Mouse (Mus musculus): Measurements from ENCODE around the gene Otub1. TPM values are rescaled to one million over a fixed set of nuclear protein-coding genes. Genes with fewer than 3 reads are reported as not detected.
A peak's percentile ranks its signal among the peaks of the same experiment; 100 is the strongest.

Gene Otub1
- polyA plus RNA-seq, 1 experiment from 2014 or later: 240 TPM

- Histone ChIP-seq H3K36me3 (ENCODE audit: control insufficient read depth, insufficient read depth, low read length) (no peaks in the 10 kb centered on the region), H3K27me3 (ENCODE audit: control insufficient read depth, insufficient read depth, low read depth, low read length) (peaks cover 5% of the 10 kb centered on the region; the same call in 1 of the 2 replicates), H3K27ac (ENCODE audit: low read length) (no peak overlapping the region), H3K9ac (ENCODE audit: low read depth, low read length) (no peak overlapping the region; the same call in 1 of the 2 replicates), H3K4me3 (ENCODE audit: low read depth, low read length) (no peak overlapping the region), H3K4me1 (ENCODE audit: control insufficient read depth, insufficient read depth, low read length) (peaks cover 18% of the 10 kb centered on the region), H3K4me2 (ENCODE audit: low read length) (no peak overlapping the region), H3K9me3 (replicated peaks; ENCODE audit: control insufficient read depth, low read length, poor library complexity, severe bottlenecking) (no peaks in the 10 kb centered on the region)
- 51% methylated on average over 4 of the region's 4 CpGs for WGBS
- no peak for ATAC-seq
Observed at GRCm38 (mm10) chr19:7185059-7185458, 21.1 kb downstream of the Otub1 start.

- Histone ChIP-seq H3K4me3 (ENCODE audit: low read depth, low read length) (no peak overlapping the region), H3K4me2 (ENCODE audit: low read length) (no peak overlapping the region), H3K4me1 (ENCODE audit: control insufficient read depth, insufficient read depth, low read length) (peaks cover 18% of the 10 kb centered on the region), H3K36me3 (ENCODE audit: control insufficient read depth, insufficient read depth, low read length) (no peaks in the 10 kb centered on the region), H3K9ac (ENCODE audit: low read depth, low read length) (no peak overlapping the region), H3K27me3 (ENCODE audit: control insufficient read depth, insufficient read depth, low read depth, low read length) (peaks cover 2% of the 10 kb centered on the region; the same call in 1 of the 2 replicates), H3K9me3 (replicated peaks; ENCODE audit: control insufficient read depth, low read length, poor library complexity, severe bottlenecking) (no peaks in the 10 kb centered on the region), H3K27ac (ENCODE audit: low read length) (no peak overlapping the region)
- no peak for ATAC-seq
- 34% methylated on average over 11 of the region's 11 CpGs for WGBS
Observed at GRCm38 (mm10) chr19:7183419-7183818, 22.7 kb downstream of the Otub1 start.

- 7% methylated on average over 23 of the region's 23 CpGs for WGBS
- H3K4me1 ChIP-seq (ENCODE audit: control insufficient read depth, insufficient read depth, low read length): peaks cover 18% of the 10 kb centered on the region
- H3K9ac ChIP-seq (ENCODE audit: low read depth, low read length): no peak overlapping the region
Observed at GRCm38 (mm10) chr19:7182273-7182949, 23.7 kb downstream of the Otub1 start.

GRCm38 (mm10) chr19:7181496-7181895 is 24.6 kb downstream of the Otub1 start:
- ATAC-seq: no peak
- H3K9ac ChIP-seq (ENCODE audit: low read depth, low read length): no peak overlapping the region
- no peak overlapping the region for H3K4me2 ChIP-seq (ENCODE audit: low read length)
- no peaks in the 10 kb centered on the region for H3K9me3 ChIP-seq (replicated peaks; ENCODE audit: control insufficient read depth, low read length, poor library complexity, severe bottlenecking)
- H3K27me3 ChIP-seq (ENCODE audit: control insufficient read depth, insufficient read depth, low read depth, low read length): peaks cover 2% of the 10 kb centered on the region; the same call in 1 of the 2 replicates
- no peak overlapping the region for H3K27ac ChIP-seq (ENCODE audit: low read length)
- 57% methylated on average over 7 of the region's 7 CpGs for WGBS
- H3K4me1 ChIP-seq (ENCODE audit: control insufficient read depth, insufficient read depth, low read length): peaks cover 18% of the 10 kb centered on the region
- no peaks in the 10 kb centered on the region for H3K36me3 ChIP-seq (ENCODE audit: control insufficient read depth, insufficient read depth, low read length)
- no peak overlapping the region for H3K4me3 ChIP-seq (ENCODE audit: low read depth, low read length)

More at GRCm38 (mm10) chr19:7182273-7182949, 23.7 kb downstream of the Otub1 start:
- H3K27ac ChIP-seq (ENCODE audit: low read length): no peak overlapping the region
- no peak overlapping the region for H3K4me3 ChIP-seq (ENCODE audit: low read depth, low read length)
- peak overlapping the region; percentile 20; the same call in 1 of the 2 replicates for H3K4me2 ChIP-seq (ENCODE audit: low read length)
- peaks cover 2% of the 10 kb centered on the region; the same call in 1 of the 2 replicates for H3K27me3 ChIP-seq (ENCODE audit: control insufficient read depth, insufficient read depth, low read depth, low read length)
- peak; percentile 67 for ATAC-seq
- H3K36me3 ChIP-seq (ENCODE audit: control insufficient read depth, insufficient read depth, low read length): no peaks in the 10 kb centered on the region
- no peaks in the 10 kb centered on the region for H3K9me3 ChIP-seq (replicated peaks; ENCODE audit: control insufficient read depth, low read length, poor library complexity, severe bottlenecking)

GRCm38 (mm10) chr19:7180756-7181405 is 25.2 kb downstream of the Otub1 start:
- no peak overlapping the region for H3K4me2 ChIP-seq (ENCODE audit: low read length)
- H3K27me3 ChIP-seq (ENCODE audit: control insufficient read depth, insufficient read depth, low read depth, low read length): peaks cover under 1% of the 10 kb centered on the region; the same call in 1 of the 2 replicates
- no peaks in the 10 kb centered on the region for H3K36me3 ChIP-seq (ENCODE audit: control insufficient read depth, insufficient read depth, low read length)
- no peak overlapping the region for H3K4me3 ChIP-seq (ENCODE audit: low read depth, low read length)
- no peaks in the 10 kb centered on the region for H3K9me3 ChIP-seq (replicated peaks; ENCODE audit: control insufficient read depth, low read length, poor library complexity, severe bottlenecking)
- no peak for ATAC-seq
- 72% methylated on average over 8 of the region's 8 CpGs for WGBS
- no peak overlapping the region for H3K9ac ChIP-seq (ENCODE audit: low read depth, low read length)
- no peak overlapping the region for H3K27ac ChIP-seq (ENCODE audit: low read length)
- peaks cover 14% of the 10 kb centered on the region for H3K4me1 ChIP-seq (ENCODE audit: control insufficient read depth, insufficient read depth, low read length)

GRCm38 (mm10) chr19:7178841-7179452 is 27.2 kb downstream of the Otub1 start:
- Histone ChIP-seq H3K4me1 (ENCODE audit: control insufficient read depth, insufficient read depth, low read length) (peaks cover 14% of the 10 kb centered on the region), H3K9ac (ENCODE audit: low read depth, low read length) (no peak overlapping the region), H3K4me2 (ENCODE audit: low read length) (no peak overlapping the region), H3K36me3 (ENCODE audit: control insufficient read depth, insufficient read depth, low read length) (no peaks in the 10 kb centered on the region), H3K27ac (ENCODE audit: low read length) (no peak overlapping the region), H3K4me3 (ENCODE audit: low read depth, low read length) (no peak overlapping the region), H3K9me3 (replicated peaks; ENCODE audit: control insufficient read depth, low read length, poor library complexity, severe bottlenecking) (no peaks in the 10 kb centered on the region), H3K27me3 (ENCODE audit: control insufficient read depth, insufficient read depth, low read depth, low read length) (no peaks in the 10 kb centered on the region)
- 28% methylated on average over 3 of the region's 3 CpGs for WGBS
- no peak for ATAC-seq

GRCm38 (mm10) chr19:7177804-7178511 is 28.2 kb downstream of the Otub1 start:
- H3K4me1 ChIP-seq (ENCODE audit: control insufficient read depth, insufficient read depth, low read length): peaks cover 10% of the 10 kb centered on the region
- WGBS: 52% methylated on average over 13 of the region's 13 CpGs
- H3K27me3 ChIP-seq (ENCODE audit: control insufficient read depth, insufficient read depth, low read depth, low read length): no peaks in the 10 kb centered on the region
- no peak for ATAC-seq
- H3K27ac ChIP-seq (ENCODE audit: low read length): no peak overlapping the region
- no peak overlapping the region for H3K9ac ChIP-seq (ENCODE audit: low read depth, low read length)
- no peaks in the 10 kb centered on the region for H3K36me3 ChIP-seq (ENCODE audit: control insufficient read depth, insufficient read depth, low read length)
- no peak overlapping the region for H3K4me2 ChIP-seq (ENCODE audit: low read length)
- H3K9me3 ChIP-seq (replicated peaks; ENCODE audit: control insufficient read depth, low read length, poor library complexity, severe bottlenecking): no peaks in the 10 kb centered on the region
- H3K4me3 ChIP-seq (ENCODE audit: low read depth, low read length): no peak overlapping the region

- ATAC-seq: no peak
- no peaks in the 10 kb centered on the region for H3K27me3 ChIP-seq (ENCODE audit: control insufficient read depth, insufficient read depth, low read depth, low read length)
- H3K4me1 ChIP-seq (ENCODE audit: control insufficient read depth, insufficient read depth, low read length): peaks cover 13% of the 10 kb centered on the region
- no peak overlapping the region for H3K27ac ChIP-seq (ENCODE audit: low read length)
- WGBS: 7% methylated on average over 11 of the region's 11 CpGs
- peak overlapping the region; percentile 23; the same call in 1 of the 2 replicates for H3K9ac ChIP-seq (ENCODE audit: low read depth, low read length)
- H3K9me3 ChIP-seq (replicated peaks; ENCODE audit: control insufficient read depth, low read length, poor library complexity, severe bottlenecking): no peaks in the 10 kb centered on the region
- H3K36me3 ChIP-seq (ENCODE audit: control insufficient read depth, insufficient read depth, low read length): no peaks in the 10 kb centered on the region
- H3K4me3 ChIP-seq (ENCODE audit: low read depth, low read length): no peak overlapping the region
- no peak overlapping the region for H3K4me2 ChIP-seq (ENCODE audit: low read length)
Observed at GRCm38 (mm10) chr19:7176041-7176696, 29.9 kb downstream of the Otub1 start.

All from midbrain, embryonic 16.5 days (tissue).